Mouse (Mus musculus) heart, postnatal 4 days (tissue): ENCODE measurements at regions not wholly inside any gene's neighbourhood (a gene's known extent, or its start where the extent isn't known, plus 50 kb on each side); places are given as distances from the start of the nearest gene placed in this dataset.

Experiments
- DNase-seq: peaks from one replicate; pipeline ENCODE4 v3.0.0; 2021

- peak; percentile 5 for DNase-seq
These were observed 2129.4 kb upstream of the Pcdh20 start for GRCm38 (mm10) chr14:90600554-90600953.
